Comparison of ENCODE assay signal across 9 mouse cellular contexts in genomic region chr1:78338212-78338611, GRCm38 (mm10). TPM values are rescaled to one million over a fixed set of nuclear protein-coding genes. Genes with fewer than 3 reads are reported as not detected.
DNase-seq lines count a peak whose midpoint lies in the region; ATAC-seq lines count a peak whose summit lies in the region.
"Had no signal": no experiment of that assay in that cellular context is flagged by ENCODE, and none has a peak within 500 bp of the region (broad histone marks: within the 10 kb centered on the region; RNA-seq: fewer than 3 reads in every experiment).

No protein-coding gene starts in this region.

- no peak overlapping the region for H3K4me3 ChIP-seq in forebrain, embryonic 15.5 days
- H3K4me3 ChIP-seq in intestine, embryonic 14.5 days (ENCODE audit: low read depth, low read length): no peak overlapping the region
- no peak overlapping the region for H3K4me3 ChIP-seq in stomach, embryonic 16.5 days (replicated peaks; ENCODE audit: low read length)
- H3K4me3 ChIP-seq: liver, embryonic 15.5 days had no signal

- no peaks in the 10 kb centered on the region for H3K9me3 ChIP-seq in forebrain, embryonic 15.5 days
- H3K9me3 ChIP-seq in intestine, embryonic 14.5 days (ENCODE audit: control insufficient read depth, low read length): no peaks in the 10 kb centered on the region
- H3K9me3 ChIP-seq in stomach, embryonic 16.5 days (replicated peaks; ENCODE audit: control insufficient read depth, low read length): no peaks in the 10 kb centered on the region
- H3K9me3 ChIP-seq: liver, embryonic 15.5 days had no signal

- peak; percentile 8 for DNase-seq in right cerebral cortex, postnatal 14 days
- DNase-seq in right cerebral cortex, adult 2 months (ENCODE audit: low spot score in 2 of 2): no peak
- peak; percentile 59 for DNase-seq in intestine, embryonic 14.5 days (ENCODE audit: low spot score)
- peak; percentile 79 for DNase-seq in lung, postnatal 10 days
- no peak for DNase-seq in natural killer cell, adult 2 months (ENCODE audit: low spot score in 2 of 2)
- no peak for DNase-seq in right cerebral cortex, postnatal 25 days

- H3K4me1 ChIP-seq in forebrain, embryonic 15.5 days: 0 out of 2 replicates have a peak, but pooled peaks cover 3% of the 10 kb centered on the region
- H3K4me1 ChIP-seq in intestine, embryonic 14.5 days (replicated peaks; ENCODE audit: control insufficient read depth, insufficient read depth, low read length): 0 out of 2 replicates have a peak, but pooled peaks cover 3% of the 10 kb centered on the region
- no peaks in the 10 kb centered on the region for H3K4me1 ChIP-seq in stomach, embryonic 16.5 days (ENCODE audit: control insufficient read depth, insufficient read depth, low read length)
- H3K4me1 ChIP-seq: liver, embryonic 15.5 days had no signal

- no peak overlapping the region for H3K4me2 ChIP-seq in forebrain, embryonic 15.5 days (replicated peaks)
- H3K4me2 ChIP-seq in intestine, embryonic 14.5 days (ENCODE audit: low read length): peak overlapping the region; percentile 9; the same call in 1 of the 2 replicates
- H3K4me2 ChIP-seq in stomach, embryonic 16.5 days (ENCODE audit: low read depth, low read length): peak overlapping the region; percentile 34
- H3K4me2 ChIP-seq: liver, embryonic 15.5 days had no signal

- no peak overlapping the region for H3K27ac ChIP-seq in forebrain, embryonic 15.5 days (replicated peaks)
- H3K27ac ChIP-seq in intestine, embryonic 14.5 days (ENCODE audit: low read depth): no peak overlapping the region
- peak overlapping the region; percentile 11; the same call in 1 of the 2 replicates for H3K27ac ChIP-seq in stomach, embryonic 16.5 days (ENCODE audit: low read length)
- H3K27ac ChIP-seq: liver, embryonic 15.5 days had no signal

- peak; percentile 63; the same call in 1 of the 2 replicates for ATAC-seq in forebrain, embryonic 15.5 days (replicated peaks)
- ATAC-seq in intestine, embryonic 14.5 days (replicated peaks; ENCODE audit: low FRiP score, low TSS enrichment, low read depth): peak; percentile 58; the same call in 1 of the 2 replicates
- peak; percentile 81 for ATAC-seq in stomach, embryonic 16.5 days (ENCODE audit: insufficient read depth, low FRiP score)

- H3K27me3 ChIP-seq in forebrain, embryonic 15.5 days: no peaks in the 10 kb centered on the region
- no peaks in the 10 kb centered on the region for H3K27me3 ChIP-seq in intestine, embryonic 14.5 days (replicated peaks; ENCODE audit: control insufficient read depth, insufficient read depth, low read length)
- H3K27me3 ChIP-seq in stomach, embryonic 16.5 days (ENCODE audit: control insufficient read depth, insufficient read depth, low read length): no peaks in the 10 kb centered on the region
- H3K27me3 ChIP-seq: liver, embryonic 15.5 days had no signal

- H3K9ac ChIP-seq in forebrain, embryonic 15.5 days (replicated peaks): no peak overlapping the region
- no peak overlapping the region for H3K9ac ChIP-seq in intestine, embryonic 14.5 days (ENCODE audit: low read length)
- no peak overlapping the region for H3K9ac ChIP-seq in stomach, embryonic 16.5 days (ENCODE audit: low read length)
- H3K9ac ChIP-seq: liver, embryonic 15.5 days had no signal

- no peaks in the 10 kb centered on the region for H3K36me3 ChIP-seq in forebrain, embryonic 15.5 days
- H3K36me3 ChIP-seq in intestine, embryonic 14.5 days (ENCODE audit: control insufficient read depth, insufficient read depth, low read length): no peaks in the 10 kb centered on the region
- no peaks in the 10 kb centered on the region for H3K36me3 ChIP-seq in stomach, embryonic 16.5 days (ENCODE audit: control insufficient read depth, insufficient read depth, low read length)
- H3K36me3 ChIP-seq: liver, embryonic 15.5 days had no signal

- 42% methylated on average over 9 of the region's 9 CpGs for WGBS in forebrain, embryonic 15.5 days
- 53% methylated on average over 9 of the region's 9 CpGs for WGBS in intestine, embryonic 14.5 days
- 38% methylated on average over 9 of the region's 9 CpGs for WGBS in stomach, embryonic 16.5 days

RNA-seq across cellular contexts. Expression of gene Sgpp2, which starts 28.1 kb away (rescaled TPM):
- polyA plus RNA-seq in forebrain, embryonic 15.5 days (2015; fragmentation: Nextera tagmentation; extraction: Ambion mirVana): 0.45 and 0.70 TPM in 2 replicates
- 37.8 and 43.2 TPM in 2 replicates for polyA plus RNA-seq in intestine, embryonic 14.5 days (2014; fragmentation: Nextera tagmentation; extraction: Ambion mirVana)
- polyA plus RNA-seq in stomach, embryonic 16.5 days (2015; fragmentation: Nextera tagmentation; extraction: Ambion mirVana): 22.7 and 25.5 TPM in 2 replicates

Comparison
In these comparisons a context has a peak if more than half of its experiments do, and no peak if none do; other contexts are left out.
1. DNase-seq: peak in right cerebral cortex, postnatal 14 days (single experiment), intestine, embryonic 14.5 days (single experiment) and lung, postnatal 10 days (single experiment); none in right cerebral cortex, adult 2 months (0 of 2), natural killer cell, adult 2 months (0 of 2) and right cerebral cortex, postnatal 25 days (single experiment).
2. RNA of gene Sgpp2, which starts 28.1 kb away (polyA plus RNA-seq): 37.8 to 43.2 TPM in intestine, embryonic 14.5 days and 22.7 to 25.5 TPM in stomach, embryonic 16.5 days; 0.45 to 0.70 TPM in forebrain, embryonic 15.5 days; every median in the first group is over 10 times any median in the second.
3. Peak in every context shown above with its lines, with median percentiles within 50 percentile points of each other: ATAC-seq.